Mouse (Mus musculus) intestine, postnatal 0 days (tissue): ENCODE data around the gene Car5b. TPM values are rescaled to one million over a fixed set of nuclear protein-coding genes. Genes with fewer than 3 reads are reported as not detected.
A peak's percentile ranks its signal among the peaks of the same experiment; 100 is the strongest.

Source experiments
- ATAC-seq: fragments of 200-750 bp; cut with Nextera tagmentation; 2 replicates; pipeline ENCODE4 v1.8.0; 2017; ENCODE audit warnings: mild to moderate bottlenecking, moderate TSS enrichment, moderate library complexity
- H3K27ac ChIP-seq: fragments of 300-500 bp; sonication (generic); 2 replicates; pipeline ENCODE4 v1.5.1; 2014; ENCODE audit warnings: mild to moderate bottlenecking, low read depth, low read length, moderate library complexity
- H3K27me3 ChIP-seq: fragments of 300-500 bp; sonication (generic); replicated peaks from 2 replicates; pipeline ENCODE4 v1.6.1; 2014; ENCODE audit warnings: low read length, mixed read lengths; ENCODE audit not compliant: control insufficient read depth, insufficient read depth
- H3K36me3 ChIP-seq: fragments of 300-500 bp; sonication (generic); 2 replicates; pipeline ENCODE4 v1.6.1; 2014; ENCODE audit warnings: mild to moderate bottlenecking, moderate library complexity; ENCODE audit not compliant: control insufficient read depth, insufficient read depth
- H3K4me1 ChIP-seq: fragments of 300-500 bp; sonication (generic); replicated peaks from 2 replicates; pipeline ENCODE4 v1.6.1; 2014; ENCODE audit warnings: antibody characterized with exemption, low read length, mixed read lengths; ENCODE audit not compliant: control insufficient read depth, insufficient read depth
- H3K4me2 ChIP-seq: fragments of 300-500 bp; sonication (generic); replicated peaks from 2 replicates; pipeline ENCODE4 v1.6.1; 2014; ENCODE audit warnings: low read depth, mild to moderate bottlenecking, moderate library complexity
- H3K4me3 ChIP-seq: fragments of 300-500 bp; sonication (generic); 2 replicates; pipeline ENCODE4 v1.5.1; 2014; ENCODE audit warnings: low read depth, low read length
- H3K9ac ChIP-seq: fragments of 300-500 bp; sonication (generic); 2 replicates; pipeline ENCODE4 v1.6.1; 2014; ENCODE audit warnings: mild to moderate bottlenecking, low read depth, low read length
- H3K9me3 ChIP-seq: fragments of 300-500 bp; sonication (generic); 2 replicates; pipeline ENCODE4 v1.6.1; 2016; ENCODE audit warnings: mixed run types; ENCODE audit not compliant: control insufficient read depth
- CTCF ChIP-seq: sonication (generic); IDR thresholded peaks from 2 replicates; pipeline ENCODE4 v1.5.1; 2016; ENCODE audit warnings: low read depth, mild to moderate bottlenecking, control low read depth, antibody characterized with exemption, moderate library complexity
- WGBS: fragments of 180-500 bp; shearing (Covaris S2); extraction: QIAGEN DNeasy Blood & Tissue Kit; methylation state at CpG from one replicate; pipeline ENCODE4 v1.1.7; 2014; 5-methylcytosine and 5-hydroxymethylcytosine counted together
- polyA plus RNA-seq: library from polyadenylated mRNA; unstranded; fragments of >200 nt; fragmentation: Nextera tagmentation; extraction: Ambion mirVana; gene quantifications from 2 replicates; pipeline ENCODE4 v1.2.1, GENCODE M21; 2015

Gene Car5b
- 0.25 and 0.37 TPM in 2 replicates for polyA plus RNA-seq

DNA sequence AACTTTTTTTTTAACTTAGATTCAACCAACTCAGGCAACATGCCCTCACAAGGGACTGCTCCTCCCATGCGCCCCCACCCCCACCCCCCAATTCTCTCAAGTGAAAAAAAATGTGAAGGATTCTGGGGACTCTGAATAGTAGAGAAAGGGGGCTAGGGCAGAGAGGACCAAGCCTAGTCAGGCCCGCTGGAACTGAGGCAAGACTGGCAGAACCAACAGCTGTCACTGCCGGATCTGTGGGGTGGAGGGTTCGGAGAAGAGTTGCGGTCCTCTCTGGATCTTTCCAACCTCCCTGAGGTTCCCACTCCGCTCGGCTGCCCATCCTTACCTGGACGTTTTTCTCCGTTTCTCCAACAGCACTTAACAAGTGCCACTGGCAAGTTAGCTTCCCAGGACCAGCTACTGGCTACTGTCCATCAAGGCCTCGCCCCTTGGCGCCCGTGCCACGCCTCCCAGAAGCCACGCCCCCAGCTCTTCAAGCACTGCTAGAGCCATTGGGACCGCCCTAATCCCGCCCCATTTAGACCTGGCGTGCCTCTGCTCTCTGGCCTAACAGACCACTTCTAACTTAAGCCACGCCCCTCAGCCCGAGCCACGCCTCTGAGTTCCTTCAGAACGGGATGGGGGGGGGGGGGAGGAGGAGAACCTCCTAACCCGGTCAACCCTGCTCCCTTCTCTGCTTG, at the start of gene Car5b:
Car5b (minus strand) TSS at position 391 of the 683 bp plus-strand sequence.
- ATAC-seq, result peak; percentile 90
- H3K4me1 ChIP-seq, result no peaks in the 10 kb centered on the region
- 10% methylated on average over 20 of the region's 22 CpGs for WGBS
- H3K4me3 ChIP-seq, result peak within 1 kb of the TSS; percentile 26
- no peaks in the 10 kb centered on the region for H3K9me3 ChIP-seq
- H3K9ac ChIP-seq, result no peak within 1 kb of the TSS
- H3K36me3 ChIP-seq, result no peaks in the 10 kb centered on the region
- H3K4me2 ChIP-seq, result peak within 1 kb of the TSS; percentile 64
- H3K27me3 ChIP-seq, result no peaks in the 10 kb centered on the region
- no peak for TF ChIP-seq CTCF
- H3K27ac ChIP-seq, result no peak within 1 kb of the TSS

DNA sequence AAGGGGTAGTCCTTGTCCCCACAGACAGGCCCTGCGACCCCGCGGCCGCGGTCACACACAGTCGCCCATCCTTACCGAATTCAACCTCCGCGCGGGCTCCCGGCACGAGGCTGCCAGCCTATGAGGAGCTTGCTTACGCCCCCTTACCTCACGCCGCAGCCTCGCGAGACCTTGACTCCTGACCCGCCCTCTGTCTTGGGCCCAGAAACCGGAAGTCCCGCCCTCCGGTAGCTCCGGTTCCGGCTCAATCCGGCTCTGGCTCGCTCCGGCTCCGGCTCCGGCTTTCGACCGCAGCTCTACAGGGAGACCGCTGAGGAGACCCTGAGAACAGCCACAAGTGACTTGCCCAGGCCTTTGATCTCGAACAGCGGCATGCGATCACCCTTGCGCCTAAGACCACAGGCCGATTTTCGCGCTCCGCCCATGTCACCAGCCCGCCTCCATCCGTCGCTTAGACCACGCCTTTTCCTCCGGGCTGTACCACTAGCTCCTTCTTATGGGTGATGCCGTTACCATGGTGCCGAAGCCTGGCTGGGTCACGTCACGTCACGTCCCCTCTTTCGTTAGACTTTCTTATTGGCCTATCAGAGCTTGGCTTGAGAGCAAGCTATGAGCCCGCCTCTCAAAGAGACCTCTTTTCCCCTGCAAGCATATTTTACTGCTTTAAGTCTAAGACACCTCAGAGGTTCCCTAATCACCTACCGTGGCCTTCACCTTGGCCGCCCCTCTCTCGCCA, 48.4 kb upstream of the Car5b start, which contains the start of gene Siah1b:
Siah1b (minus strand) TSS at position 454 of the 736 bp plus-strand sequence.
- H3K27me3 ChIP-seq, result no peaks in the 10 kb centered on the region
- no peaks in the 10 kb centered on the region for H3K36me3 ChIP-seq
- H3K4me3 ChIP-seq, result peak within 1 kb of the TSS; percentile 53
- no peaks in the 10 kb centered on the region for H3K9me3 ChIP-seq
- peak within 1 kb of the TSS; percentile 62 for H3K27ac ChIP-seq
- peak within 1 kb of the TSS; percentile 69 for H3K9ac ChIP-seq
- H3K4me2 ChIP-seq, result peak within 1 kb of the TSS; percentile 84
- TF ChIP-seq CTCF, result no peak
- peak; percentile 100 for ATAC-seq
- no peaks in the 10 kb centered on the region for H3K4me1 ChIP-seq
- whole genome bisulfite sequencing, result 19% methylated on average over 53 of the region's 54 CpGs

DNA sequence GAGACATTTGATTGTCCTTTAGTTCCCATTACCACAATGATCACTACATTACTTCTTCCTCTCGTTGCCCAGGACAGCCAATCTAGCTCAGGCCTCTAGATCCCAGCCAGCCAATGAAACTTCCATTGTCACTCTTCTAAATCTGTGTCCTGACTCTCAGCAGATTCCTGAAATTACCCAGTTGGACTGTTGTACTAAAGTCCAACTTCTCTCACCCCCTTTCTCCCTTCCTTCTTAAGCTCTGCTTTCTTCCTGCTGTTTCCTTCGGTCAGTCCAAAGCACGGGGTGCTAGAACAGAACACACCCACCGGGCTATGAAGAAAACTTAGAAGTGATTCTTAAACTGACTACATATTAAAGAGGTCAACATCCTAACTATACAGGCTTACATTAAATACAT, 41.2 kb upstream of the Car5b start:
- no peaks in the 10 kb centered on the region for H3K27me3 ChIP-seq

DNA sequence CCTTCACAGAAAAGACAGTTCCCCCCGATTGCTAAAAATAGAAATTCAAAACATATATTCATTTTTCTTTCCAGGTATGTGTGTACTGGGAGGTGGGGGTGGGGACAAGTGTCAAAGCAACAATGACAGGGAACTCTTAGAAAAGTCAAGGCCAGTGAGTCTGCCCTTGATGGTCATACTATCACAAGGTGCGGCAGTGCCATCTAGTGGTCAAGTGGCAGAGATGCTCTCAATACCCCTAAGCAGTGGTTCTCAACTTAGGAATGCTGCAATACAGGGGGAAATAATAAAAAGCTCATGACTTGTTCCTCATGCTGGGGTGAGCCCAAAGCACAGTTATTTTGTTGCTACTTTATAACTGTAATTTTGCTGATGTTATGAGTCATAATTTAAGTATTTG, 38.4 kb upstream of the Car5b start:
- ATAC-seq, result peak; percentile 33; the same call in 1 of the 2 replicates
- H3K4me1 ChIP-seq, result no peaks in the 10 kb centered on the region
- H3K27ac ChIP-seq, result no peak overlapping the region
- 13% methylated on average over 2 of the region's 2 CpGs for WGBS
- no peak overlapping the region for H3K9ac ChIP-seq
- H3K36me3 ChIP-seq, result no peaks in the 10 kb centered on the region
- TF ChIP-seq CTCF, result peak; percentile 89
- no peaks in the 10 kb centered on the region for H3K27me3 ChIP-seq
- no peaks in the 10 kb centered on the region for H3K9me3 ChIP-seq
- H3K4me2 ChIP-seq, result no peak overlapping the region
- no peak overlapping the region for H3K4me3 ChIP-seq

More for the DNA sequence above, 41.2 kb upstream of the Car5b start:
- no peaks in the 10 kb centered on the region for H3K9me3 ChIP-seq
- no peak overlapping the region for H3K27ac ChIP-seq
- no peak overlapping the region for H3K4me2 ChIP-seq
- no peak overlapping the region for H3K9ac ChIP-seq
- no peak for ATAC-seq
- no peaks in the 10 kb centered on the region for H3K4me1 ChIP-seq
- WGBS, result 80% methylated on average over 4 of the region's 4 CpGs
- no peak overlapping the region for H3K4me3 ChIP-seq
- H3K36me3 ChIP-seq, result no peaks in the 10 kb centered on the region
- TF ChIP-seq CTCF, result no peak

DNA sequence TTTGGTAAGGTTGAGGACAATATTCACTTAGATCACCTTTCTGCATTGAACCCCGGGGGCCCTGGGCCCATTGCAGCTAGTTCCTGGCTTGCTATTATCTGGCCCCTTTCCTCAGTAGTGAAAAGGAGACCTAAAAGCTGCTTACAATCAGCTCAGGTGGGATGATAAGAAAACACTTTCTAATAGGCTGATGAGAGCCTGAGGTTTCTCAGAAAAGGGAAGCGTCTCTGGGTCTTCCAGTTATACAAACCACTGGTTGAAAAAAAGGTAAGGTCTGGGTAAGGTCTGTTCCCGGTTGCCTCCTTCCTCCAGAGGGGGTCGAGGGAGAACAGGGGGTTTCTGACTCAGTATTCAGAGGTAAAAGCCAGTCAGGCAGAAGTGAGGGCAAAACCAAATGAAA, 31.3 kb upstream of the Car5b start:
- 67% methylated on average over 4 of the region's 4 CpGs for whole genome bisulfite sequencing
- no peak overlapping the region for H3K4me2 ChIP-seq
- H3K27me3 ChIP-seq, result no peaks in the 10 kb centered on the region
- no peak for TF ChIP-seq CTCF
- no peak overlapping the region for H3K27ac ChIP-seq
- H3K36me3 ChIP-seq, result no peaks in the 10 kb centered on the region
- no peak for ATAC-seq
- H3K4me3 ChIP-seq, result no peak overlapping the region
- H3K9me3 ChIP-seq, result no peaks in the 10 kb centered on the region
- H3K4me1 ChIP-seq, result no peaks in the 10 kb centered on the region
- H3K9ac ChIP-seq, result no peak overlapping the region

DNA sequence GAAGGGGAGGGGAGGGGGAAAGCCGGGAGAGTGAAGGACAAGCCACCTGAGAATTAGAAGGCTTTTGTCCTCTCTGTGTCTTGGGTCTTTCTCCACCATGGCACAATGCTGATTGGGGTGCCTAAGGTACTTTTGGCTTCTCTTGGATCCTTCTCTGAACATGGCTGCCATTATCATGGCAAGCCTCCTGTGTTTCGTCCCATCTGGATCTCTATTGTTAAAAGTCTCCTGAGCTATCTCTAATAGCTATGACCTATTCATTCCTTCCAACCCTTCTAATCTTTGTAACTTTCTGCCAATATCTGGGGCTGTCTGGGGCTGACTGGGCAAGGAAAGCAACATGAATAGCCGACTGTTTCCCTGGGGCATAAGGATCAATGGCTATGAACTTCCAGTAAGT, 30.7 kb upstream of the Car5b start:
- H3K27ac ChIP-seq, result no peak overlapping the region
- H3K4me3 ChIP-seq, result no peak overlapping the region
- H3K27me3 ChIP-seq, result no peaks in the 10 kb centered on the region
- H3K9ac ChIP-seq, result no peak overlapping the region
- WGBS, result 85% methylated on average over 3 of the region's 3 CpGs
- no peaks in the 10 kb centered on the region for H3K9me3 ChIP-seq
- no peaks in the 10 kb centered on the region for H3K4me1 ChIP-seq
- no peak for TF ChIP-seq CTCF
- no peak overlapping the region for H3K4me2 ChIP-seq
- H3K36me3 ChIP-seq, result no peaks in the 10 kb centered on the region
- ATAC-seq, result no peak
